Mouse (Mus musculus): Measurements from ENCODE around the gene Iqgap3. TPM values are rescaled to one million over a fixed set of nuclear protein-coding genes. Genes with fewer than 3 reads are reported as not detected.

Iqgap3 gene
- total and polyA plus RNA-seq, 3 experiments: 0.21 to 0.64 (median 0.45) TPM

GRCm38 (mm10) chr3:88149510-88149974 is 67.8 kb downstream of the Iqgap3 start:
- Histone ChIP-seq H3K79me2 (replicated peaks; ENCODE audit: control insufficient read depth, insufficient read depth, low read length) (peaks cover 13% of the 10 kb centered on the region), H3K27ac (peak overlapping the region; percentile 99), H3K9ac (ENCODE audit: low read depth, low read length) (peak overlapping the region; percentile 66), H3K4me3 (peak overlapping the region; percentile 41), H3K27me3 (ENCODE audit: control insufficient read depth, insufficient read depth, low read length) (no peaks in the 10 kb centered on the region), H3K36me3 (ENCODE audit: control insufficient read depth, insufficient read depth, low read length) (peaks cover 21% of the 10 kb centered on the region), H3K4me1 (ENCODE audit: control insufficient read depth, insufficient read depth, low read length) (peaks cover 67% of the 10 kb centered on the region)
- intact Hi-C loops (cut with DNase I): no loop called here
- 8% methylated on average over 6 of the region's 6 CpGs for WGBS
- peak in 1 of 2 experiments; percentile 51 for DNase-seq
- TF ChIP-seq CTCF (IDR thresholded peaks at IDR 0.05) (no peak), POLR2A (IDR thresholded peaks at IDR 0.05; ENCODE audit: insufficient read depth, low read depth, low read length) (no peak; the same call in 1 of the 2 replicates), EP300 (IDR thresholded peaks at IDR 0.05; ENCODE audit: insufficient read depth, low read depth, low read length) (no peak)

GRCm38 (mm10) chr3:88150061-88150998 is 68.6 kb downstream of the Iqgap3 start:
- Histone ChIP-seq H3K79me2 (replicated peaks; ENCODE audit: control insufficient read depth, insufficient read depth, low read length) (peaks cover 11% of the 10 kb centered on the region), H3K4me3 (peak overlapping the region; percentile 49), H3K27me3 (ENCODE audit: control insufficient read depth, insufficient read depth, low read length) (no peaks in the 10 kb centered on the region), H3K9ac (ENCODE audit: low read depth, low read length) (peak overlapping the region; percentile 86), H3K4me1 (ENCODE audit: control insufficient read depth, insufficient read depth, low read length) (peaks cover 63% of the 10 kb centered on the region), H3K27ac (peak overlapping the region; percentile 99), H3K36me3 (ENCODE audit: control insufficient read depth, insufficient read depth, low read length) (peaks cover 18% of the 10 kb centered on the region)
- 11% methylated on average over 14 of the region's 14 CpGs for WGBS
- intact Hi-C loops (cut with DNase I): no loop called here
- DNase-seq: peak; percentile 63 to 64
- TF ChIP-seq CTCF (IDR thresholded peaks at IDR 0.05): peak; percentile 56
- 0 out of 2 replicates have a peak, but pooled peaks have one; percentile 7 for TF ChIP-seq POLR2A (IDR thresholded peaks at IDR 0.05; ENCODE audit: insufficient read depth, low read depth, low read length)
- TF ChIP-seq EP300 (IDR thresholded peaks at IDR 0.05; ENCODE audit: insufficient read depth, low read depth, low read length): peak; percentile 1; the same call in 1 of the 2 replicates

GRCm38 (mm10) chr3:88150999-88151364 is 69.2 kb downstream of the Iqgap3 start:
- peak overlapping the region; percentile 99 for H3K27ac ChIP-seq
- no peak for DNase-seq
- peak overlapping the region; percentile 49 for H3K4me3 ChIP-seq
- intact Hi-C loops (cut with DNase I): no loop called here
- peaks cover 59% of the 10 kb centered on the region for H3K4me1 ChIP-seq (ENCODE audit: control insufficient read depth, insufficient read depth, low read length)
- peaks cover 16% of the 10 kb centered on the region for H3K36me3 ChIP-seq (ENCODE audit: control insufficient read depth, insufficient read depth, low read length)
- 26% methylated on average over 3 of the region's 3 CpGs for WGBS
- TF ChIP-seq EP300 (IDR thresholded peaks at IDR 0.05; ENCODE audit: insufficient read depth, low read depth, low read length): no peak
- TF ChIP-seq CTCF (IDR thresholded peaks at IDR 0.05): no peak
- TF ChIP-seq POLR2A (IDR thresholded peaks at IDR 0.05; ENCODE audit: insufficient read depth, low read depth, low read length): 0 out of 2 replicates have a peak, but pooled peaks have one; percentile 1
- H3K79me2 ChIP-seq (replicated peaks; ENCODE audit: control insufficient read depth, insufficient read depth, low read length): peaks cover 9% of the 10 kb centered on the region
- peak overlapping the region; percentile 86 for H3K9ac ChIP-seq (ENCODE audit: low read depth, low read length)
- no peaks in the 10 kb centered on the region for H3K27me3 ChIP-seq (ENCODE audit: control insufficient read depth, insufficient read depth, low read length)

GRCm38 (mm10) chr3:88152056-88152455 is 70.3 kb downstream of the Iqgap3 start:
- WGBS: 50% methylated on average over 3 of the region's 3 CpGs

GRCm38 (mm10) chr3:88153290-88154011 is 71.7 kb downstream of the Iqgap3 start:
- no peak for DNase-seq
- TF ChIP-seq EP300 (IDR thresholded peaks at IDR 0.05; ENCODE audit: insufficient read depth, low read depth, low read length) (no peak), POLR2A (IDR thresholded peaks at IDR 0.05; ENCODE audit: insufficient read depth, low read depth, low read length) (no peak), CTCF (IDR thresholded peaks at IDR 0.05) (peak; percentile 24)
- Histone ChIP-seq H3K4me1 (ENCODE audit: control insufficient read depth, insufficient read depth, low read length) (peaks cover 46% of the 10 kb centered on the region), H3K36me3 (ENCODE audit: control insufficient read depth, insufficient read depth, low read length) (peaks cover 15% of the 10 kb centered on the region; the same call in 1 of the 2 replicates), H3K4me3 (no peak overlapping the region), H3K9ac (ENCODE audit: low read depth, low read length) (no peak overlapping the region), H3K79me2 (replicated peaks; ENCODE audit: control insufficient read depth, insufficient read depth, low read length) (peaks cover 6% of the 10 kb centered on the region), H3K27me3 (ENCODE audit: control insufficient read depth, insufficient read depth, low read length) (no peaks in the 10 kb centered on the region), H3K27ac (peak overlapping the region; percentile 40; the same call in 1 of the 2 replicates)
- intact Hi-C loops (cut with DNase I): no loop called here
- 56% methylated on average over 3 of the region's 3 CpGs for WGBS

More at GRCm38 (mm10) chr3:88152056-88152455, 70.3 kb downstream of the Iqgap3 start:
- Histone ChIP-seq H3K79me2 (replicated peaks; ENCODE audit: control insufficient read depth, insufficient read depth, low read length) (peaks cover 8% of the 10 kb centered on the region), H3K27ac (peak overlapping the region; percentile 99), H3K9ac (ENCODE audit: low read depth, low read length) (no peak overlapping the region), H3K36me3 (ENCODE audit: control insufficient read depth, insufficient read depth, low read length) (peaks cover 19% of the 10 kb centered on the region), H3K4me3 (no peak overlapping the region), H3K27me3 (ENCODE audit: control insufficient read depth, insufficient read depth, low read length) (no peaks in the 10 kb centered on the region), H3K4me1 (ENCODE audit: control insufficient read depth, insufficient read depth, low read length) (peaks cover 57% of the 10 kb centered on the region)
- intact Hi-C loops (cut with DNase I): no loop called here
- peak in 1 of 2 experiments; percentile 46 for DNase-seq
- TF ChIP-seq CTCF (IDR thresholded peaks at IDR 0.05) (no peak), POLR2A (IDR thresholded peaks at IDR 0.05; ENCODE audit: insufficient read depth, low read depth, low read length) (0 out of 2 replicates have a peak, but pooled peaks have one; percentile 6), EP300 (IDR thresholded peaks at IDR 0.05; ENCODE audit: insufficient read depth, low read depth, low read length) (no peak)

Data from heart, adult 2 months (tissue).